Mouse (Mus musculus): ENCODE results near the gene Spsb4.
"Not testable (repeated sequence)": the region's sequence is repeated elsewhere in the genome, so short reads cannot be mapped to it uniquely, and the experiment has no call there.

Gene Spsb4

DNA sequence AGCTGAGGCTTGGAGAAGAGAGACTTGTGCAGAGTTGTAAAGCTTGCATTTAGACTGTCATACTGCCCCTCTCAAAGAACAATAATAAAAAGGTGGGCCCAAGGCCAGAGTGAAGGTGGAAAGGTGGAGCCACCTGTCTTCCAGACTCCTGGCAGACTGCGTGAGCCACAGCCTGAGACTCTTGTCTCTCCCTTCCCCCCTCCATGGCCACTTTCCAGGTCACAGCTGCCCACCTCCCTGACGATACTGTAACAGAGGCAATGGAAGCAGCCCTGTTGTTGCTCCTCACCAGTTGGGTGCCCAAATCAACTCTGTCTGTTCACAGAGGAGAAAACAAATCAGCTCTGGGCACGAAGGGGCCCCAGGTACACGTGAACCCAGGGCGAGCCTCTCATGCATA, 71.5 kb downstream of the Spsb4 start:
- DNase-seq: no peak

DNA sequence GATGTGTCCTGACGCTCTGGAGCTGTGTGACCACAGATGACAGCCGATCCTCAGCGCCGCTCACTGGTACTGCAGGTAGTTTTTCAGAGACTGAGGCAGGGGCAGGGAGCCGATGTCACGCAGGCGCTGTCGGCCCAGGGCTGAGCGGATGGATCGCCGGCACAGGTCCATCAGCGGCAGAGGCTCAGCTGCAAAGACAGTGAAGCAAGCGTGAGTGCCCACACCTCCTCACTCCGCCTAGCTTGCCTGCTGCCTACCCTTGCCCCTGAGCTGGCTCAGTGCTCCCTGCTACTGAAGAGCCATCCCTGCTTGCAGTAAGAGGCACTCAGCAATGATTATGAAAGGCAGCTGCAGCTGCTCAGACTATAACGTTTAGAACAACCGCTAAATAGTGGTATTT, 74.1 kb downstream of the Spsb4 start:
- no peak for DNase-seq

DNA sequence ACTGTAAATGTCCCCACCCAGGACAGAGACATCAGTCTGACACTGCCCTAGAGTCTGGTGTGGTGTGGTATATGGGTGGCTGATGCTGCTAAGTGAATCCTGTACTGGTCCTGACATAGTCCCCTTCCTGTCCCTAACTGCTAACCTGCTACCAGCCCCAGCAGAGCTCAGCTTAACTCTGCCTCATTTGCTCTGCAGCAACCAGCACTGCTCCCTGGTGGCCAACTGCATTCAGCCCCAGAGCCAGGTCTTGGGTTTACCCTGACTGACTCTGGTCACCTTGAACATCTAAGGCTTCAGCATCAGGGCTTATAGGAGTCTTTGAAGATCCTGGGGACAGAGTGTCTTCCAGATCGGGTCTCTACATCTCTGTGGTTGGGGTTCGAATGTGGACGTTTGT, 75.7 kb downstream of the Spsb4 start:
- DNase-seq: no peak

DNA sequence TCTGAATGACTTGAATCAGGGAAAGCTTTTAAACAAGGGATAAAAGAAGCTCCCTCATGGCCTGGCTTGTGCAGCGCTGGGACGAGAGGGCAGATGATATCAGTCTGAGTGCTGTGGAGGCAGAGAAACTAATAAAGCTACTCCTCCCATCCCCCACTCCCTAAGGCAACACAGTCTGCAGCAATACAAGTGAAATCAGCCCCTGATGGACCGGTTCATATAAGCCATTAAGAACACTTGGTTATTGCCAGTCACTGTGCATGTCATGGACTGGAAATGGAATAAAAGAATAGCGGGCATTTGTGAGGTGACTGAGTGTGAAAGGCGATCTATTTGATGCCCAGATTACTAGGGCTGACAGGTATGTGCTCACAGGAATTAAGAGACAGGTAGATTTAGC, 79.8 kb downstream of the Spsb4 start:
- no peak for DNase-seq

DNA sequence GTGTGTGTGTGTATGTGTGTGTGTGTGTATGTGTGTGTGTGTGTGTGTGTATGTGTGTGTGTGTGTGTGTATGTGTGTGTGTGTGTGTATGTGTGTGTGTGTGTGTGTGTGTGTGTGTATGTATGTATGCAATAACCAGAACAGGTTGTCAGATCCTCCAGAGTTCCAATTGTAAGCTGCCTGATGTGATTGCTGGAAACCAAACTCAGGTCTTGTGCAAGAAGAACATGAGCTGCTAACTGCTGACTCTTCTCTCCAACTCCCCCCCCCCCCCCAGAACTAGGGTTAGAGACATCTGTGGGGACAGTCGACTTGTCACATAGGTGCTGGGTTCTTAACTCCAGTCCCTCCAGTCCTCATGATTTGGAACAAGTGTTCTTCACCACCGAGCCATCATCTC, 82.2 kb downstream of the Spsb4 start:
- not testable (repeated sequence) for DNase-seq

DNA sequence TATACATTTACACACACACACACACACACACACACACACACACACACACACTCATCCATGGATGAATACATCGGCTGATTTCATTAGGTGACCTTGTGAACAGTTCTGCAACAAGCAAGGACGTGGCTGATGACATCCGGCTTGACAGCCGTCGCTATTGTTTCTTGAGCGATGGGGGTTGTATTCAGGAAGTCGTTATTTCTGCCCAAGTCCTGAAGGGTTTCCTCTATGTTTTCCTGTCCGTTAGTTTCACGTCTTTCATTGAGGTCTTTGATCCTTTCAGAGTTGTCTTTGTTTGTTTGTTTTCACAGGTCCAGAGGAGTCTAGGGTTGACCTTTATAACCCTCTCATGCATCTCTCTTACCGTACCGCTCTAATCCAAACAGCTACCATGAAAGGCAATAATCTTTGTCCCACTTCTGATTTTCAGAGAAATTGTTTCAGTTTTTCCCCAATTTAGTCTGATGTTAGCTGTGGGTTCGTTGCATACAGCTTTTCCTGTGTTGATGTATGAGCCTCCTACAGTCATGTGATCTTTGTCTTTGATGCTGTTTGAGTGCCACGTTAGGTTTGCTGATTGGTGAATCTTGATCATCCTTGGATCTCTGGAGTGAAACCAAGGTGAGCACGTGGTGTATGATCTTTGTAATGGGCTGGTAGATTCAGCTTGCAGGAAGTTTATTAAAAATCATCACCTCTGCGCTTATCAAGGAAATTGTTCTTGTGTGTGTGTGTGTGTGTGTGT, 82.9 kb downstream of the Spsb4 start:
- DNase-seq: no peak

DNA sequence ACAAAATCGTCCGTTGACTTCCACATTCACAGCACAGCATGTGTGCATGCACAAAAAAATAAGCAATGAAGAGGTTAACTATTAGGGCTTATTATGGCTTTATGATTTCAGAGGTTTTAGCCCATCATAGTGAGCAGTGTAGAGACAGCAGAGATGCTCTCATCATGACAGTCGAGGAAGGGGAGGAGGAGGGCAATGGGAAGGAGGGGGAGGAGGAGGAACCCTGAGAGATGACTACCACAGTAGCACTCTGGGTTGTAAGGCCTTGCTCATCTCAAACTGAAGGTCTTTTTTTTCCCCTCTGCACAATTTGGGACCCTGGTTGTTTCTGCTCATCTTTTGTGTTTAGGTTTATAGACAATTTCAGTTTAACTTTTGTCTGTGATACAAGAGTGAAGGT, 83.8 kb downstream of the Spsb4 start:
- DNase-seq: no peak

DNA sequence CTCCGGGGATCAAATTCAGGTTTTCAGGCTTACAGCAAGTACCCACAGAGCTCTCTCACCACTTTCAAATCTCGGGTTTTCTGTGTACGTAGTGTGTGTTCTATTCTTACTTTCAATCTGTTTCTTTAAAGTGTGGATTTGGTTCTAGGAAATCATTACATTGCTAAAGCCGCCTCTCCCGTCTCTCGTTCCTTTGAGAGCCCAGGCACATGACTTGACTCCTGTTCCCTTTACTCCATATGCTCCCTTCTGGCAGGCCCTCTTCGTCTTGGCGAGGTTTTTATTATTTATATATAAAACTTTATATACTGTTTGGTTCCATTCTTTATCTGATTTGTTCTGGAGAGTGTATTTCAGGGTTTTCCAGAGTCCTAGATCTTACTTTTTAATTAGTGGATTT, 85.9 kb downstream of the Spsb4 start:
- no peak for DNase-seq

DNA sequence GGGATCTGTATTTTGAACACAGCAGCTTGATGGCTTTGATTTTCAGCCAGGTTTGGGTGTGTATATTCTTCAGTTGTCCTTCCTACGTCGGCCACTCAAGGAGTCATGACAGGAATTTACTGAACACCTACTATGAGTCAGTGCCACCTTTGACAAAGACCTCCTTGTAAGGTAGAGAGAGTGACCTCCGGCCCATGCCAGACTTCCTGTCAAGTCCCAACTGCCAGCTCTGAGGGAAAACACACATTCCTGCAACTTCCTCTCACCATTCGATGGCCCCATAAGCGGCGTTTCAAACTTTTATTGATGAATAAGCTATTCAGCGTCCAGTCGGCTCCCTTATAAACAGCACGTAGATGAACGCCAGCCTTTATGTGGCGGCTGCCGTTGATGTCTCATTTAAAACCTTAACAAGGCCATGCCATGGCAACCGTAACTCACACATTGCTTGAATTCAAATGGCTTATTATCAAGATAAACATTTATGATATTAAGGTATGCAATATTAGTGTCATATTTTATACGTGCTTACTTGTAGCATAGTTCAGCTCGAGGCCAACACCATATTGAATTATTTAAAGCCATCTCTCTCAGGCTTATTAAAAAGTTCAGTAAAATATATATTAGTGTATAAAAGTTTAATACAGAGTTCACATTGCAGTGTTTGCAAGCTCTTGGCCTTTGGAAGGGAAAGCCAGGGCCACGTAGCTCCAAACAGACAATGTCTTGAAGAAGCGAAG, 94.9 kb downstream of the Spsb4 start:
- no peak for DNase-seq

DNA sequence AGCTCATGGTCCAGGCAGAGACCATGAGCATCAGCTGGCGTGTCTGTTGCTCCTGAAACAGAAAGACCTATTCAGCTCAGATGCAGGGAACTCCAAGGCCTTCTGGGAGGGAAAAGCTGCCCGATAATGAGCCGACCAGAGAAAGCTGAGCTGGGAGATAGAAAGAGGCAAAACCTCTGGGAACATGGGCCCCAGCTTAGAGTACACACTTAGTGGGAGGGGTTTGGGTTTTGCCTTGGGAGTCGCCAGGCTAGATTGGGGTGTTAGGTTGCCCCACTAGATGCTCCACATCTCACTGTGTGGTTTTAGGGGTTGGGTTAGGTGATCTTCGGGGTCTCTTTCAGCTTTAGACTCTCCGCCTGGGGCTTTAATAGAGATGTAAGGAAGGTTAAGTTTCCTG, 95.5 kb downstream of the Spsb4 start:
- no peak for DNase-seq

DNA sequence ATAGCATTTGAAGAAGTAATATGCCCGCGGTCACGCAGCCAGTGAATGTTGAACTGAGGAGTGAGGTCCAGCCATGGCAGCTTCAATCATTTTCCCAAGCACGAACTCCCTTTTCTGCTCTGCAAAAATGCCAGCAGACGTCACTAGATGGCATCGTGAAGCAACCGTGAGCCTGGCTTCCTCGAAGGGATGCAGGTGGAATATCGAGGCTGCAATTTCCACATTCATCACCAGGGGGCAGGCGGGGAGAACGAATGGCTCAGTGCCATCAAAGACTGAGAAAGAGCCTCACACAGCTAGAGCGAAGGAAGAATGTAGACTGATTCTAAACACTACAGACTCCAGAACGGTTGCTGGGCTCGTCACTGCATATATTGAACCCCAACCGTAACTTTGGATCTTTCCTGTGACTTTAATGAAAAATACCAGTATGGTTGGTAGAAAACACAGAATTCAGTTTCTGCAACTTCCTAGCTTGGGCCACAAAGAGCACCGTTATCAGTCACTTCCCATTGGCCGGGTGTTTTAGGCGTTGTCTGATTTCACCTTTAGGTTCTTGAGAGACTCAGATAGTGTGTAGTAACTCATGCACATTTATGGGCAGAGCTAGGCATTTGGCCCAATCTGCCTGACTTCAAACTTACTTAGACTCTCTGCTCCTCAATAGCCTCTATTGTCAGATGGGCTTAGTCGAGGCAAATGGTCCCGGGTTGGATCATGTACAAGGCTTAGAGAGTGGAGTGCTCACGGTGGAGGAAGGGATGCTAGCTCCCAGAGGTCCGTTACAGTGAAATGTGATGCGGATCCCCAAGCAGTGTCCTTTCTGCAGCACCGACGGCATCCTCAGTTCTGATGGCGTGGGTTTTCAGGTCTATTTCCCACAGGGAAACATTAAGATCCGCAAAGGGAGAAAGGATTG, 101.8 kb downstream of the Spsb4 start:
- peak; percentile 95 to 97 for DNase-seq

DNA sequence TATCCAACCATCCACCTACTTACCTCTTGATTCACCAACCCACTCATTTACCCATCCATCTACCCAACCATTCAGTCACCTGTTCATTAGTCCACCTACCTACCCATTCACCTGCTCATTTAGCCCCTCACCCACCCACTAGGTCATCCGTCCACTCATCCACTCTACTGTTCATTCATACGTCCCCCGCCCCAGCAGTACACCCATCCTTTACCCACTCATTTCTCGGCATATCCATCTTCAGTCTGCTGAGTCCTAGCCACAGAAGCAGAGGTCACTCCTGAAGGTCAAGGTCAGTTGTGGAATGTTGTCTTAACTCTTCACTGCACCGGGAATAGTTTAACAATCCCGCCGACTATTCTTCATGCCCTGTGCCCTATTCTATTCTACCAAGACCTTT, 102.6 kb downstream of the Spsb4 start:
- DNase-seq: peak in 1 of 2 experiments; percentile 6

DNA sequence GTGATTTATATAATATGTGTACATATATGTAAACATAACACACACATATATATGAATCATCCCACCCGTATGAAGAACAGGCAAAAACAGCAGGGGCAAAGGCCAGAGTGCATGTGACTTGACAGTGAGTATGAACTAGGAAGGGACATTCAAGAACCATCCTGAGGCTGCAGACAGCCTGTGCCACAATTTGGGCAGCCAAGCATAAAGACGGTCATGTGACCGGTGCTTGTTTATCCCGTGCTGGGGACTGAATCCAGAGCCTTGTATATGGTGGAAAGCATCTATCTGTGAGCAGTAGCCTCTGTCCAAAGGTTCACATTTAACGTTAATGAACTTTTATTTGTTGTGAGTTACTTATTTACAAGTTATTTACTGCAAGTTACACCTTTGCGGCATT, 103.8 kb downstream of the Spsb4 start:
- DNase-seq: no peak

DNA sequence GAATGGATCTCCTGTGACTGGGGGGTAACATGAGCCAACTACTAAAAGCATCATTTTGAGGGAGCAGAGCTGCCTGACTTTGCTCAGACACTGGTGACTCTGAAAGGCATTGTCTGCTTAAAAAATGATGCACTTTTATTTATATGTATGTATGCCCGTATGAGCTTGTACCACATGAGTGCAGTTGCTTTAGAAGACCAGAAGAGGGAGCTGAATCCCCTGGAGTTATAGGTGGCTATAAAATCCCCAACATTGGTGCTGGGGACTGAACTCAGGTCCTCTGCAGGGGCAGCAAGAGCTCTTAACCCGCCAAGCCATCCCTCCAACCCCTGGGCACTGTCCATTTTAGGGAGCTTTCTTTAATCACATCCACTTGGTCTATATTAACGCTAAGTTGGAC, 104.6 kb downstream of the Spsb4 start:
- DNase-seq: no peak

DNA sequence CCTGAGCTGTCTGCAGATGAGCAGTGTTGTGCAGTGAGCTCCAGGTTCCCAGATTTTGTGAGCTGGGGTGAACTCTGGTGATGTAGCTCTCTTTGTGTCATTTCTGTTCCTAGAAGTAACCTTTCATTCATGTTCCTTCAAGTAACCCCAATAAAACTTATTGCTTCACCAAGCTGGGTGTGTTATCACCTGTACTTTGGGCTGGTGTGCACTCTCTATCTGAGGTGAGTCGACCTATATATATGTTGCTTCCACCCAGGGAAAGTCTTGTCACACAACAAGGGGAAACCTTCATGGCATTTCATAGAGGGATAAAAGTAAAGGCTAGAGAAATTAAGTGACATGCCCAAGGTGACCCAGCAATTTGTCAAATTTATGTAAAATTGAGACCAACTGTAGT, 109.1 kb downstream of the Spsb4 start:
- no peak for DNase-seq

DNA sequence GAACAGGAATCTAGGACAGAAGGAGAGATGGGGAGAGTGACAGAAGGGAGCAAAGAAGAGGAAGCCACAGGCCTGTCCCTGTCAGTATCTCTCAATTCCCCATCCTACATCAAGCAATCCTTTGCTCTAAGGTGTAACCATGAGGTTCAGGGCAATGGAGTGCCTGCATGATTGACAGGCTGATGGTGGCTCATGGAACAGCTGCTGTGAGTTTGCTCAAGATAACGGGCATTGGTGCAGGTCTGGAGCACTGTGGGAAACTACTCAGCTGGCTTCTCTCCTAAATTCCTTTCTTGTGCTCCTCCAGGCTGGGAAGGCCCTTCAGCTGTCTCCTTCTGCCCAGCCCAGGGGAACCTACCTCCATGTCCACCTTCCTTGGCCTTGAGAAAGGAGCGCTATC, 109.9 kb downstream of the Spsb4 start:
- DNase-seq: no peak

DNA sequence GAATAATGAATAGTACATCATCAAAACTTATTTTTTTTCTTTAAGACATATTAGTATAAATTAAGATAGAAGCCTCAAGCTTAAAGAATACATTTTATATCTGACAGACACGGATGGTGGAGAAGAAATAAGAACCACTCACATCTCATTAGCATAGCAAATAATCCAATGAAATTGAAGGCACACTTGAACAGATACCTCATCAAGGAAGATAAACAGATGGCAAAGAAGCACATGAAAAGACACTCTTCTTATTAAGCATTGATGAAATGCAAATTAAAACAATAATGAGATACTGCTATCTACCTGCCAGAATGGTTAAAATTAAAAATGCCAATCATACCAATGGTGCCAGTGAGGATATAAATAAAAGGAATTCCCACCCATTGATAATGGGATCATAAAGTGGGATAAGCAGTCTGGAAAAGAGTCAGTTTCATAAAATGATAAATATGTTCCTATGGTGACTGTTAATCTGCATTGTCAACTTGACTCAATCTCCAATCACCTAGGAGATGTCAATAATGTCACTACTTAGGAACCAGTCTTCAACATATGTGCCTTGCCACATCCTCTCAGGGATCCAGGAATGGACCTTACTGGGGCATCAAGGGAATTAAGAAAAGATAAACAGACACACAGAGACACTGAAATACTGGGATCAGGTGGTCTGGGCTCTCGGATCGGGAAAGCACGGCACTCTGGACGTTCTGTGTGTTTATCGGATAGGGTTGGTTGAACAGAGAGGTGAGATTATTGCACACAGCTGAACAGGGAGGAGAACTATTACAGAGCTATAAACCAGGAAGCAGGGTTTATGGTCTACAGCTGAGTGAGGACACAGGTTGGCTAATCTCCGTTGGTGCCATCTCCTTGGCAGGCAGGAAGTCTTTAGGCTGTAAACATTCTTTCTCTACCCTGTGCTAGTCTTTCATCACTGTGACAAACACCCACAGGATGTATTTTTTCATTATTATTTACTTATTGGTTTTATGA, 114.0 kb downstream of the Spsb4 start:
- no peak for DNase-seq

DNA sequence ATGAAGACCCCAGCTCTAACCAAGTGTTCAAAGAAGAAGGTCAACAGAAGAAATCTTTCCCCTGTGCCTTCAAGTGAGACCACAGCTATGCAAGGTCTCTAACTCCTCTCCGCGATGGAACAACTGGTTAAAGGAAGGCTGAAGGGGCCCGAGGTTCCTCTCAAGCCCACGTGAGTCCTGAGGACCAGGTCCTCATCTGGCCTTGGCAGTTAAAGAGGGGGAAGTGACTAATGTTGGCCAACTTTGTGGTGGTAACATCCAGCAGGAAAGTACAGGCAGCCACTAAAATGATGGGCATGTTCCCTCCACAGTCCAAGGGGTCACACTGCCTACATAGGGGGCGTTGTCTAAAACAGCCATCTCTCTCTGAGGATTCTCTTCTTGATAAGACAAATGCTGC, 118.9 kb downstream of the Spsb4 start:
- no peak for DNase-seq

DNA sequence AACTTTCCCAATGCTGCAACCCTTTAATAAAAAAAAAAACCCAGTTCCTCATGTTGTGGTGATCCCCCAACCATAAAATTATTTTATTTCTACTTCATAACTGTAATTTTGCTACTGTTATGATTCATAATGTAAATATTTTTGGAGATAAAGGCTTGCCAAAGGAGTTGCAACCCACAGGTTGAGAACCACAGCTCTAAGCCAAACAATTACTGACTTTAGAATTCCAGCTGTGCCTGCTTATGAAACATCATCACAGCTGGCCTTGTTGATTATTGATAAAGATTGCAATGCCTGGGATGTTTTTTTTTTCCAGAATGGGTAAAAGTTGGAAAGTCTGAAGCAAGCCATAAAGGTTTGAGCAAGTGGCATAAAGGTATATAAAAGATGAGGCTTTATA, 119.6 kb downstream of the Spsb4 start:
- no peak for DNase-seq

DNA sequence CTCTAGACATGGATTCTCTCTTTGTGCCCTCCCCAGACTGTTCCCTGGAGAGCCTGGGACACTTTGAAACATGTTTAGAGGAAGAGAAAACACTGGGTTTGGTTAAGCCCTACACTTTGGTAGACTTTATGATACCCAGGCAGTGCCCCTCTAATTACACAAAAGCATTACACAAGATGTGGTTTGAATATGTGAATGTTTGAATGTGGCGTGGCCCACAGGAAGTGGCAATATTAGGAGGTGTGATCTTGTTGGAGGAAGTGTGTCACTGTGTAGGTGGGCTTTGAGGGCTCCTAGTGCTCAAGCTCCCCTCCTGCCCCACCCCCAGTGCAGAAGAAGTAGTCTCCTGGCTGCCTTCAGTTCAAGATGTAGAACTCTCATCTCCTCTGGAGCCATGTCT, 122.0 kb downstream of the Spsb4 start:
- DNase-seq: no peak

DNA sequence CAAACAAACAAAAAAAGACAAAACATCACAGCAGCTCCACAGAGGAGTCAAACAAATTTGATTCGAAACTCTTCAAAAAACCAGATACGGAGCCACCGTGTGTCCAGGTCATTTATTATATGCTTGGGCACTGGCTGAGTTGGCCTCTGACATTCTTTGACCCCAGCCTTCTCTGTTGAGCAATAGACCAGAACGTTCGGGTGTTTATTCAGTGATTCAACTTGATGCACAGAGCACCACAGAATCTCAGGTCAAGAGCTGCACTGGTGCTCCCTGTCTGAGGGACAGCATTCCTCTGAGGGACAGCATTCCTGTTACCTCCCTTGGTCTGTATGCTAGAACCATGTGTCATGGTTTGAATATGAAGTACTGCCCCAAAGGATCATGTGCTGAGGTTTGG, 125.1 kb downstream of the Spsb4 start:
- DNase-seq: no peak
